Mouse (Mus musculus) left cerebral cortex, postnatal 14 days (tissue): ENCODE results near the gene Prkcb. TPM values are rescaled to one million over a fixed set of nuclear protein-coding genes. Genes with fewer than 3 reads are reported as not detected.

Experiments
- DNase-seq, 2 experiments: peaks; one replicate each; pipeline ENCODE4 v3.0.0; 2021 to 2022; ENCODE audit warnings: low spot score in 2 of 2, mixed read lengths in 1 of 2
- intact Hi-C: fragments of 180-260 bp; cut with DNase I; formaldehyde crosslinking; loops from one replicate; pipeline ENCODE4 v1.15.1; 2025
- total RNA-seq, 2 experiments: library from RNA; stranded (reverse); gene quantifications; 2 replicates each; pipeline ENCODE4 v1.2.3; 2021

The Prkcb gene
- total RNA-seq, 2 experiments from 2014 or later: 894 to 958 TPM

- intact Hi-C loops: no loop called here
- DNase-seq: peak; percentile 28 to 35
Observed at GRCm38 (mm10) chr7:122415904-122416303, 127.4 kb downstream of the Prkcb start.

- intact Hi-C loops: no loop called here
- DNase-seq: no peak
Observed at GRCm38 (mm10) chr7:122418551-122418950, 130.0 kb downstream of the Prkcb start.

- intact Hi-C loops: no loop called here
- no peak for DNase-seq
Observed at GRCm38 (mm10) chr7:122423816-122424215, 135.3 kb downstream of the Prkcb start.

- intact Hi-C loops: no loop called here
- no peak for DNase-seq
Observed at GRCm38 (mm10) chr7:122429134-122429533, 140.6 kb downstream of the Prkcb start.

GRCm38 (mm10) chr7:122432401-122432800 lies 143.8 kb downstream of the Prkcb start:
- intact Hi-C loops: no loop called here
- DNase-seq: peak in 1 of 2 experiments; percentile 22

- peak in 1 of 2 experiments; percentile 41 for DNase-seq
- intact Hi-C loops: no loop called here
Observed at GRCm38 (mm10) chr7:122433377-122433776, 144.8 kb downstream of the Prkcb start.

- intact Hi-C loops: no loop called here
Observed at GRCm38 (mm10) chr7:122434941-122435340, 146.4 kb downstream of the Prkcb start.

GRCm38 (mm10) chr7:122435561-122435960 lies 147.0 kb downstream of the Prkcb start:
- no peak for DNase-seq
- intact Hi-C loops: no loop called here

More at GRCm38 (mm10) chr7:122434941-122435340, 146.4 kb downstream of the Prkcb start:
- DNase-seq: no peak

GRCm38 (mm10) chr7:122437390-122437789 lies 148.8 kb downstream of the Prkcb start:
- no peak for DNase-seq
- intact Hi-C loops: no loop called here

GRCm38 (mm10) chr7:122445056-122445455 lies 156.5 kb downstream of the Prkcb start:
- peak; percentile 47 to 73 for DNase-seq

GRCm38 (mm10) chr7:122452671-122453070 lies 164.1 kb downstream of the Prkcb start:
- intact Hi-C loops: no loop called here
- DNase-seq: no peak

More at GRCm38 (mm10) chr7:122445056-122445455, 156.5 kb downstream of the Prkcb start:
- intact Hi-C loops: no loop called here

- DNase-seq: peak; percentile 78 to 93
- intact Hi-C loops: loop anchor here (1.0 to 5.0 kb wide), 3 partner anchors 167 to 262 kb away; no protein-coding TSS in a partner anchor
Observed at GRCm38 (mm10) chr7:122459203-122459965, 170.8 kb downstream of the Prkcb start.

- DNase-seq: no peak
- intact Hi-C loops: no loop called here
Observed at GRCm38 (mm10) chr7:122460020-122460419, 171.5 kb downstream of the Prkcb start.

- peak in 1 of 2 experiments; percentile 27 for DNase-seq
- intact Hi-C loops: no loop called here
Observed at GRCm38 (mm10) chr7:122465823-122466549, 177.4 kb downstream of the Prkcb start.

GRCm38 (mm10) chr7:122466722-122467121 lies 178.2 kb downstream of the Prkcb start:
- DNase-seq: no peak
- intact Hi-C loops: no loop called here

- intact Hi-C loops: no loop called here
Observed at GRCm38 (mm10) chr7:122467831-122468230, 179.3 kb downstream of the Prkcb start.

GRCm38 (mm10) chr7:122470370-122471280 lies 182.1 kb downstream of the Prkcb start:
- peak; percentile 59 to 81 for DNase-seq
- intact Hi-C loops: loop anchor here (2.0 to 5.0 kb wide), 2 partner anchors 202 to 450 kb away; partner anchors contain the start of gene Cacng3

More at GRCm38 (mm10) chr7:122467831-122468230, 179.3 kb downstream of the Prkcb start:
- DNase-seq: no peak

- intact Hi-C loops: loop anchor here (5.0 kb wide), 1 partner anchor 200 kb away; the partner anchor contains the start of gene Cacng3
Observed at GRCm38 (mm10) chr7:122472223-122472622, 183.7 kb downstream of the Prkcb start.

GRCm38 (mm10) chr7:122475038-122475437 lies 186.5 kb downstream of the Prkcb start:
- intact Hi-C loops: no loop called here
- DNase-seq: no peak

More at GRCm38 (mm10) chr7:122472223-122472622, 183.7 kb downstream of the Prkcb start:
- DNase-seq: no peak
